Mouse (Mus musculus): ENCODE measurements around the gene Mlxip.

DNA sequence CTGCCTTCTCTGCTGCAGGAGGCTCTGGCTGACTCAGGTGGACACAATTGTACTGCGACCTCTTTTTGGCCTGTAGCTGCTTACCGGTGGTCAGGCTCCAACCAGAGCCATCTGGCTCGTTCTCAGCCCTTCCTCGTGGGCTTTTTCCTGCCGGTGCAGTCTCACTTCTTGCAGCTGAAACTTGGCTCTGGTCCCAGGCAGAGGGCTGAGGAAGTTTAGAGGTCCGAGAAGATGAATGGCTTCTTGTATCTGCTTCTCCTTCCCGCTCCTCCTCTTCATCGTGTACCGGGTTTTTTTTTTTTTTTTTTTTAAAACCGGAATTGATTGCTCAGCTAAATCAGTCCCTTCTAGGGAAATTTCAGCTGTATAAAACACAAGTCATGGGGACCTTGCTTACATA is 18.0 kb upstream of the Mlxip start:
- no peak for TF ChIP-seq CTCF (IDR thresholded peaks at IDR 0.05; ENCODE audit: insufficient read depth, low read length)
- no peak for TF ChIP-seq POLR2A (IDR thresholded peaks at IDR 0.05; ENCODE audit: borderline replicate concordance, extremely low read depth, low read depth, low read length)
